Mouse (Mus musculus) small intestine, adult 2 months (tissue): Measurements from ENCODE around the gene Alkbh4.

Source experiments
- CTCF ChIP-seq: fragments of 200-500 bp; IDR thresholded peaks from 2 replicates; pipeline ENCODE4 v1.5.1; 2012; ENCODE audit warnings: low read depth, mild to moderate bottlenecking, control low read depth, inconsistent platforms, low read length, moderate library complexity, mixed read lengths; ENCODE audit not compliant: insufficient replicate concordance, insufficient read length; ENCODE audit errors: extremely low read depth
- POLR2A ChIP-seq: fragments of 200-500 bp; IDR thresholded peaks from 2 replicates; pipeline ENCODE4 v1.6.1; 2012; ENCODE audit warnings: low read depth, mild to moderate bottlenecking, control low read depth, inconsistent platforms, low read length, moderate library complexity

GRCm38 (mm10) chr5:136155399-136155798 is 19.5 kb downstream of the Alkbh4 start:
- TF ChIP-seq POLR2A (no peak), CTCF (no peak)
